Mouse (Mus musculus) left cerebral cortex, adult 18-20 months (tissue): ENCODE data around the gene Prr12. TPM values are rescaled to one million over a fixed set of nuclear protein-coding genes. Genes with fewer than 3 reads are reported as not detected.
A peak's percentile ranks its signal among the peaks of the same experiment; 100 is the strongest.

Experiments
- DNase-seq, 2 experiments: peaks; one replicate each; pipeline ENCODE4 v3.0.0; 2021 to 2022; ENCODE audit warnings: low spot score in 2 of 2, mixed read lengths in 1 of 2
- total RNA-seq, 2 experiments: library from RNA; stranded (reverse); gene quantifications; 2 replicates each; pipeline ENCODE4 v1.2.3; 2021

Gene Prr12
- total RNA-seq, 2 experiments from 2014 or later: 63.3 to 67.5 TPM

- DNase-seq: peak; percentile 63 to 71
Observed at GRCm38 (mm10) chr7:45078513-45078912, 25.8 kb upstream of the Prr12 start.

- no peak for DNase-seq
Observed at GRCm38 (mm10) chr7:45077829-45078228, 25.1 kb upstream of the Prr12 start.

DNA sequence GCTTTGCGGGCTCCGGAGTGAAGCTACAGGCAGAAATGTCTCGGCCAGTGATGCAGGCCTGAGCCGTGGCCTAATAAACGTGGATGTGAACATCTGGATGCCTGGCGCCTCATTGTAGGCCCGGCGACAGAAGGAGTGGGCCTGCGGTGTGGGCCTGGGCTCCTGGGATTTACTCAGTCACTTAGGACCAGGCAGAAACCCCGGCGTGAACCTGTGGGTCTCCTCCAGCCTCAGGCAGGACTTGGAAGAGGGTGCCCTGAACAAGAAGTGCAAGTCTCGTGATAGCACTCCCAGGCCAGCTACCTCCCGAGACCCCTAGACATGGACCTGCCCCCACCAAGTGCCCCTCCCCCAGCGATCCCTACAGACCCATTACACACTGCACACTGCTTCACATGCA lies 24.6 kb upstream of the Prr12 start:
- no peak for DNase-seq

DNA sequence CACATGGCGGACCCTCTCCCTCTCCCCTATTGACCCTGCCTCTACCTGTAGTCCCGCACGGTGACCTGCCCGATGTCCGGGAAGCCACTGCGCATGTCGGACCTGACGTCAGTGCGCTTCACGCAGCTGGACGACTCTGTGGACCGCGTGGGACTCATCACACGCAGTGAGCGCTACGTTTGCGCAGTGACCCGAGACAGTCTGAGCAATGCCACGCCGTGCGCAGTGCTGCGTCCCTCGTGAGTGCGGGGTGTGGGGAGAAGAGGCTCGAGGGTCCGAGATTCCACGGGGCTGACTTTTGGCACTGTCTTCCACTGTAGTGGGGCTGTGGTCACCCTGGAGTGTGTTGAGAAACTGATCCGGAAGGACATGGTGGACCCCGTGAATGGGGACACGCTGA lies 23.8 kb upstream of the Prr12 start:
- no peak for DNase-seq

DNA sequence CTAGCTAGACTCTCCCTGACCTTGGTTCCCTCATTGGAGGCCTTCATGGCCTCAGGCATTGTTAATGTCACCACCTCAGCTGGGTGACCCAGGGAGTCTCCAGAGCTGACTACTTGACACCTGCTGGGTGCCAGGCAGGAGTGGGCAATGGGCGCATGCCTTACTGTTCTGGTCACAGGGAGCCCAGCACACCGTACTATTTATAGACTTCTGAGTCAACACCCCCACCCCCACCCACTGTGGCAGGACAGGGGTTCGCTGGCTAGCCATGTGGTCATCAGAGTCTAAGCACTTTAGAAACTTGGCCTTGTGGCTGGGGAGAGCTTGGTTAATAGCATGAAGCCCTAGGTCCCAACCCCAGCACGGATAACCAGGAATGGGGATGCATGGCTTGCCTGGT lies 22.7 kb upstream of the Prr12 start:
- DNase-seq: no peak

DNA sequence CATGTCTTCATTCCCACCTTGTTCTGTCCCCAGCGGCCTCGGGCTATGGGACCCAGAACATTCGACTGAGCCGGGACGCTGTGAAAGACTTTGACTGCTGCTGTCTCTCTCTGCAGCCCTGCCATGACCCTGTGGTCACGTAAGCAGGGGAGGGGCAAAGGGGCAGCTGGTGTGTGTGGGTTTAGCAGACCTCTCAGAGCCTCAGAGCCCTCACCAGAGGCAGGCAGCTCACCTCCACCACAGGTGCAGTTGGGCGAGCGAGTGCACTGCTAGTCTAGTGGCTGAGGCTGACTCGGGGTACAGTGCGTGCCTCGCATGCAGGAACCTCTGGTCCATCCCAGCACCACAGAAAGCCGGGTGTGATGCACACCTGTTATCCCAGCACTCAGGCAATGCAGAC lies 21.3 kb upstream of the Prr12 start:
- no peak for DNase-seq

DNA sequence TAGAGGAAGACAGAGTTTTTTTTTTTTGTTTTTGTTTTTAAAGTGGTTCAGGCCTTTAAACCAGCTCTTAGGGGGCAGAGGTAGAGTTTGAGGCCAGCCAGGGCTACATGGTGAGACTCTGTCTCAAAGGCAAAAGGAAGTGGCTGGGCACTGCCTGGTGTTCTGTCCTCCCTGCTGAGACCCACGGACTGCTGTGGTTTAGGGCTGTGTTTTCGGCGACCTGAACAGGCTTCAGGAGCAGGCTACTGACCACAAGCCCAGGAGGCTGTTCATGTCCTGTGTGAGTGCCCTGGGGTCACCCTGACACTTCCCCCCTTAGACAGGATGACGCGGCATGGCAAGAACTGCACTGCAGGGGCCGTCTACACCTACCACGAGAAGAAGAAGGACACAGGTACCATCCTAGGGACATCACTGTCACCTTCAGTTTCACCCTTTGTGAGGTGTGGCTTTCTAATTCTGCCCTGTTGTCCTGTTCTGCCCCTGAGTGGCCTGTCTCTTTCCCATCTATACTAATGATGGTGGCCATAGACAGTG lies 20.6 kb upstream of the Prr12 start:
- no peak for DNase-seq

- no peak for DNase-seq
Observed at GRCm38 (mm10) chr7:45072230-45072629, 19.5 kb upstream of the Prr12 start.

- no peak for DNase-seq
Observed at GRCm38 (mm10) chr7:45069671-45070070, 17.0 kb upstream of the Prr12 start.

DNA sequence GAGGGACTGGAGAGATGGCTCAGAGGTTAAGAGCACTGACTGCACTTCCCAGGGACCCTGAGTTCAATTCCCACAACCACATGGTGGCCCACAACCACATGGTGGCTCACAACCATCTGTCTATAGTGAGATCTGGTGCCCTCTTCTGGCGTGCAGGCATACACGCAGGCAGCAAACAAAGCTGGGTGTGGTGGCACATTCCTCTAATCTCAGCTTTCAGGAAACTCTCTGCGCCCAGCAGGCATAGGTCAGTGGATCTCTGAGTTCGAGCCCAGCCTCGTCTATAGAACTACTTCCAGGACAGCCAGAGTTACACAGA lies 15.3 kb upstream of the Prr12 start:
- DNase-seq: no peak

DNA sequence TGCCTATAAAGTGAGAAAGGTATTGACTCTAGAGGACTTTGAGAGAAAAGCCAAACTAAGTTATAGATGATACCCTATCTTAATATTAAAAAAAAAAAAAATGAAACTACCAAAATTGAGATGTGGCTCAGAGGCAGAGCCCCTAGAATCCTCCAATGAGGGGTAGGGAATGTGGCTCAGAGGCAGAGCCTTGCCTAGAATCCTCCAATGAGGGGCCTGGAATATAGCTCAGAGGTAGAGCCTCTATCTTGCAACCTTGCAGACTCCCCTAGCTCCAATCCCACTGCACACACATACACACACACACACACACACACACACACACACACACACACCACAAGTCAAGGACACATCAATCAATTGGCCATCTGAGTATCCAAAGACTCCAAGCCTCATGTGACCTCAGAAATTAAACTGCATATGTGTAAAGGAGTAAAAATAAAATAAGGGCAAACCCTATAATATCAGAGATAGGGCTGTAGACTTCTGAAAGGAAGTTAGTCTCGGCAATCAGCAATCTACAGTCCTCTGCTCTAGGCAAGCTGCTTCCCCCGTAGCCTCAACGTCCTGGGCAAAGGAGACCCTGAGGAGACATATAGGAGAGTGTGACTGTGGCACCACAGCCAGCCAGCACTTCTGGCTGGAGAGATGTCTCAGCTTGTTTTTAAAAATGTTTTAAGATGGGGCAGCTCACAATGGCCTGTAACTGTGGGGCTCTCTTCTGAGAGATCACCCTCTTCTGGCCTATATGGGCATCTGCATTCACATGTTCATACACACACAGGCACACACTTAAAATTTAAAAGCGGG lies 14.7 kb upstream of the Prr12 start:
- no peak for DNase-seq

- DNase-seq: peak; percentile 95
Observed at GRCm38 (mm10) chr7:45062239-45062835, 9.7 kb upstream of the Prr12 start, which contains the start of the genes Nosip and Prrg2. TSS of gene Nosip (plus strand) at chr7:45062429. TSS of gene Prrg2 (minus strand) at chr7:45062677.

GRCm38 (mm10) chr7:45061532-45062075 lies 8.9 kb upstream of the Prr12 start:
- no peak for DNase-seq

DNA sequence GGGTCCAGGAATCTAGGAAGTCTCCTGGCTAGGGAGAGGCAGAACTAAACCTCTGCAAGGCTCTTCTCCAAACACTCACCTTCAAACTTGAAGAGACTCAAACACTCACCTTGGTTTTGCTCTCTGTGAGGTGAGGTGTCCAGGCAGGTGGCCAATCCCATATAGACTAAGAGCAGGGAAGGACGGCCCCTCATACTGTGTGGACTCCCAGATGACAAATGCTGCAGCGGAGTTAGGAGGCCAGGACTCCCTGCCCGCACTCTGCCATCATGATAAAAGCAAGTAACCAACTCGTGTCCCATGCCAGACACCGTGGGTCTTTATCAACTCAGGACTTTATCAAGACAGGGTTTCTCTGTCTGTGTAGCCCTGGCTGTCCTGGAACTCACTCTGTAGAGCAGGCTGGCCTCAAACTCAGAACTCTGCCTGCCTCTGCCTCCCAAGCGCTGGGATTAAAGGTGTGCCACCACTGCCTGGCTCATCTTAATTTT lies 8.0 kb upstream of the Prr12 start:
- no peak for DNase-seq

DNA sequence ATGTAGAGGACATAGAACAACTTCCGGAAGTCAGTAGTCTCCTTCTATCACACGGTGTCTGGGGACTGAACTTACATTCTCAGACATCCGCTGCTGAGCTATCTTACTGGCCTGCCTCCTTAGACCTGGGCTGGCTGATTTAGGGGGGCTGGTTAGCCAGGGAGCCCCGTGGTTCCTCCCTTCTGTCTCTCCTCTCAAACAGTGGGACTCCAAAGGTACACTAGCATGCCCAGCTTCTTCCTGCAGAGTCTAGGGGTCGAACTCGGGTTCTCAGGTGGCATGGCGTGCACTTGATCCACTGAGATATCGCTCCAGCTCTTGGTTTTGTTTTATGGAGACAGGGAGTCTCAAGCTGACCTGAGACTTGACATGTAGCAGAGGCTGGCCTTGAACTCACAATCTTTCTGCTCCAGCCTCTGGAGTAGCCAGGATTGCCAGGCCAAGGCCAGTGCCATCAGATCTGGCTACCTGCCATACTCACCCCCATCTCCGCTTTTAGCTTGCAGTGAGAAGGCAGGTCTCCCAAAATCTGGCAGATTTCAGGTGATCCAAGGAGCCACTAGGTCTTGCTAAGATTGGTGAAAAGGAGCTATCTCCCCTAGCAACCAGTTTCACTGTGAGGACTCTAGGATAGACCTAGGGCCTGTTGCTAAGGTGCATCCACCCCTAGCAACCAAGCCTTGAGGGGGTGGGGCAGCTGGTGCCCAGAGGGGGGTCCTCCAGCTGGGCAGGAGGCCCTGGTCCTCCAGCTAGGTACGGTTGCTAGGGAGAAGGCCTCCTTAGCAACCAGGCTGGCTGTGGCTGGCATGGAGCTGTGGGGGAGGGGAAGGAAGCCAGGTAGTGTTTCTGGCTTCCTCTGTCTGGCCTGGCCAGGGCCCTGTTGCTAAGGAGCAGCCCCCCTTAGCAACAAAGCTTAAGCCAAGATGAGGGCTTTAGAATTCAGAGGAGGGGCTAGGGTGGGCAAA lies 6.2 kb upstream of the Prr12 start:
- no peak for DNase-seq

DNA sequence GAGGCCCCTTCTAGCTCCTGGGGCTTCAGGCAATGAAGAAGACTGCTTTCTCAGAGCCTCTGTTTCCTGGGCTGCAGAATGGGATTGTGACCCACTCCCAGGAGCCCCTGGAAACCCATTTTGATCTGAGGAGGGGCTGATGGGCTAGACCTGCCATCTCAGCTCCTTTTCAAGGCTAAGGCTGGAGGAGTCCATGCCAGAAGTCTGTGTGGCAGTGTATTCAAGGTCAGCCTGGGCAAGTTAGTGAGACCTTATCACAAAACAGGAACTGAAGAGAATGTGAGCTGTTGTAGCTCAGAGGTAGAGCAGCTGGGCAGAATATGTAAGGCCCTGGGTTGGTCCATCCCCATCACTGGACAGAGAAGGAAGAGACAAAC lies 4.3 kb upstream of the Prr12 start:
- DNase-seq: no peak

- DNase-seq: no peak
Observed at GRCm38 (mm10) chr7:45056329-45056971, 3.8 kb upstream of the Prr12 start.

DNA sequence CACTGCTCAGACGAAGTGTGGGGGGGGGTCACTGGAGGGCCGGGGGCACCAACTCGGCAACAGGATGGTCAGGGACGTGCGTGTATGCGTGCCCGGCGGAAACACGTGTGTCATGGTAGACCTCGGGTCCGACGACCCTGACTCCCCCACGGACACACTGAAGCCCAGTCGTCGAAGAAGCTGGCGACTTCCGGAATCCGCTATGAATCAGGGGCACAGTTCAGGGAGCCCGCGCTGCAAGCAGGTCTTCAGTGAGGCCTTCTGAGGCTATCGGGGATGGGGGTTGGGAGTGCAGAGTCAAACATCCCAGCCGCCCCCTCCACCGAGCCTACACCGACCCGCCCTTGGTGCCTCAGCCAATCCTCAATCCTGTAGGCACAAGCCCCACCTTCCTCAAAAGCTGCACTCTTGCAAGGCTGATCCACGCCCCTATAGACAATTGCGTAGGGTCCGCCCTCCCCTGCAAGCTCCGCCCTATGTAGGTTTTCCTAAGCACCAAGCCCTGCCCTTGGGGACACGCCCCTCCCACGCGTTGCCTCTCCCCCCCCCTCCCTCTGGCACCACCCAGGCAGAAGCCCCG lies 1.3 kb upstream of the Prr12 start:
- DNase-seq: peak; percentile 84 to 89

- peak; percentile 49 to 73 for DNase-seq
Observed at GRCm38 (mm10) chr7:45053117-45053930, 643 bp upstream of the Prr12 start.
